Mouse (Mus musculus): ENCODE results near the gene Hmgn2. TPM values are rescaled to one million over a fixed set of nuclear protein-coding genes. Genes with fewer than 3 reads are reported as not detected.

The Hmgn2 gene
- polyA plus RNA-seq, 1 experiment from 2014 or later: 1,750 TPM

- no peak for ATAC-seq
- Histone ChIP-seq H3K9ac (replicated peaks; ENCODE audit: low read depth, low read length) (peak overlapping the region; percentile 51), H3K27me3 (replicated peaks; ENCODE audit: control insufficient read depth, insufficient read depth, low read length) (no peaks in the 10 kb centered on the region), H3K4me2 (ENCODE audit: low read length) (peak overlapping the region; percentile 69), H3K36me3 (ENCODE audit: control insufficient read depth, insufficient read depth) (peaks cover 12% of the 10 kb centered on the region), H3K27ac (ENCODE audit: low read length) (peak overlapping the region; percentile 70), H3K9me3 (ENCODE audit: control insufficient read depth, low read length) (no peaks in the 10 kb centered on the region), H3K4me3 (replicated peaks; ENCODE audit: low read length) (peak overlapping the region; percentile 73), H3K4me1 (replicated peaks; ENCODE audit: control insufficient read depth, insufficient read depth, low read length) (peaks cover 45% of the 10 kb centered on the region)
- 44% methylated on average over 12 of the region's 12 CpGs for WGBS
Measured at GRCm38 (mm10) chr4:133966271-133966940, 2.0 kb downstream of the Hmgn2 start.

DNA sequence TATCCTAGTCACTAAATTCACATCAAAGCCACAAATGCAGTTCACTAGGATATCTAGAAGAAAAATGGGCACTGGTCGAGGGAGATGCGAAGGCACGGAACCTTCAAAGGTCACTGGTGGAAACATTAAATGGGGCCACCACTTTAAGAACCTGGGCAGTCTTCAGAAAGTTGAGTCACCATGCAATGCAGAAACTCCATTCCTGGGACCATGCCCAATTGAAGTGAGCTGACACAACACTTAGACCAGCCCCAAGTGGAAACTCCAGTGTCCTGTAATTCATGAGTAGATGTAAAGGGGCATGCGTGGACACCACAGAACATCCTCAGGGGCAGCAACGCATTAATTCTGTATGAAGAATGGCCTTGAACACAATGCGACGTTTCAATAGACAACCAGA lies 5.9 kb downstream of the Hmgn2 start:
- 84% methylated on average over 7 of the region's 7 CpGs for WGBS
- Histone ChIP-seq H3K27me3 (replicated peaks; ENCODE audit: control insufficient read depth, insufficient read depth, low read length) (no peaks in the 10 kb centered on the region), H3K27ac (ENCODE audit: low read length) (no peak overlapping the region; the same call in 1 of the 2 replicates), H3K9ac (replicated peaks; ENCODE audit: low read depth, low read length) (no peak overlapping the region), H3K4me1 (replicated peaks; ENCODE audit: control insufficient read depth, insufficient read depth, low read length) (peaks cover 15% of the 10 kb centered on the region), H3K9me3 (ENCODE audit: control insufficient read depth, low read length) (no peaks in the 10 kb centered on the region), H3K36me3 (ENCODE audit: control insufficient read depth, insufficient read depth) (peaks cover 12% of the 10 kb centered on the region), H3K4me3 (replicated peaks; ENCODE audit: low read length) (no peak overlapping the region), H3K4me2 (ENCODE audit: low read length) (no peak overlapping the region)
- ATAC-seq: no peak

GRCm38 (mm10) chr4:133958884-133959283 lies 9.6 kb downstream of the Hmgn2 start:
- no peak overlapping the region for H3K4me2 ChIP-seq (ENCODE audit: low read length)
- H3K36me3 ChIP-seq (ENCODE audit: control insufficient read depth, insufficient read depth): peaks cover 4% of the 10 kb centered on the region
- no peaks in the 10 kb centered on the region for H3K27me3 ChIP-seq (replicated peaks; ENCODE audit: control insufficient read depth, insufficient read depth, low read length)
- H3K4me3 ChIP-seq (replicated peaks; ENCODE audit: low read length): no peak overlapping the region
- no peak overlapping the region for H3K27ac ChIP-seq (ENCODE audit: low read length)
- 86% methylated on average over 1 of the region's 1 CpGs for WGBS
- no peak overlapping the region for H3K9ac ChIP-seq (replicated peaks; ENCODE audit: low read depth, low read length)
- H3K4me1 ChIP-seq (replicated peaks; ENCODE audit: control insufficient read depth, insufficient read depth, low read length): no peaks in the 10 kb centered on the region
- no peak for ATAC-seq
- no peaks in the 10 kb centered on the region for H3K9me3 ChIP-seq (ENCODE audit: control insufficient read depth, low read length)

DNA sequence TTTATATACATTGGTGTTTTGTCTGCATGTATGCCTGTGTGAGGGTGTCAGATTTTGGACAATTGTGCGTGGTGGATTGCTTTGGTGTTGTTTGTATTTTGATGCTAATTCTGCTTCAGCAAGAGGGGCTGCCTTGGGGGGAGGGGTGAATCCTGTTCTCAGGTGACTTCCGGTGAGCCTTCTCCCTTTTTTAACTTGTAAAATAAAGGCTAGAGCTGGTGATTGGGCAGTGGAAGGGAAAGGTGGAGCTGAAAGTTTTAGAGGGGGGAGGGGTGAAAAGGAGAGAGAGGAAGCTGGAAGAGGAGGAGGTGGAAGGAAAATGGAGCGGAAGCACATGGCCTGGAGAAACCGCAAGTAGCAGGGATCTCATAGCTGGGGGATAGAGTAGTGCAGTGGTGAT lies 12.1 kb downstream of the Hmgn2 start:
- no peak for ATAC-seq
- no peaks in the 10 kb centered on the region for H3K27me3 ChIP-seq (replicated peaks; ENCODE audit: control insufficient read depth, insufficient read depth, low read length)
- H3K27ac ChIP-seq (ENCODE audit: low read length): no peak overlapping the region
- H3K9me3 ChIP-seq (ENCODE audit: control insufficient read depth, low read length): no peaks in the 10 kb centered on the region
- no peak overlapping the region for H3K4me2 ChIP-seq (ENCODE audit: low read length)
- WGBS: 93% methylated on average over 4 of the region's 4 CpGs
- H3K4me1 ChIP-seq (replicated peaks; ENCODE audit: control insufficient read depth, insufficient read depth, low read length): no peaks in the 10 kb centered on the region
- H3K4me3 ChIP-seq (replicated peaks; ENCODE audit: low read length): no peak overlapping the region
- no peak overlapping the region for H3K9ac ChIP-seq (replicated peaks; ENCODE audit: low read depth, low read length)
- no peaks in the 10 kb centered on the region for H3K36me3 ChIP-seq (ENCODE audit: control insufficient read depth, insufficient read depth)

DNA sequence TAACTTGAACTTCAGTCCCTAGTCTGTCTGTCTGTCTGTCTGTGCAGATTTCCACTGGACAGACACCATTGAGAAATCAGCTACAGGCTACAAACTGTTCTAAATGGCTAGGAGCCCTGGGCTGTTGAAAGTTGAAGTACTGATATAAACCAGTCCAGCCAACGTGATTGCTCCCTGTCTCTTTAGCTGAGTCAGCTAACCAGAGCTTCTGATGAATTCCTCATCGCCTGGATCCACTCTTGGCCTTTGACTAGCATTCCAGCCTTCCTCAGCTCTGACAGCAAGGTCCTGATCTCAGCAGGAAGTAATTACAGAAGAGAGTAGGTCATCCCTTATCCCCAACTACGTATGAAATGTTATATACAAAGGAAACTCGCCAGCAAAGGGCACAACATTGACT lies 21.7 kb downstream of the Hmgn2 start:
- peaks cover 3% of the 10 kb centered on the region; the same call in 1 of the 2 replicates for H3K9me3 ChIP-seq (ENCODE audit: control insufficient read depth, low read length)
- no peaks in the 10 kb centered on the region for H3K27me3 ChIP-seq (replicated peaks; ENCODE audit: control insufficient read depth, insufficient read depth, low read length)
- no peaks in the 10 kb centered on the region for H3K4me1 ChIP-seq (replicated peaks; ENCODE audit: control insufficient read depth, insufficient read depth, low read length)
- no peak overlapping the region for H3K9ac ChIP-seq (replicated peaks; ENCODE audit: low read depth, low read length)
- no peak overlapping the region for H3K4me2 ChIP-seq (ENCODE audit: low read length)
- no peaks in the 10 kb centered on the region for H3K36me3 ChIP-seq (ENCODE audit: control insufficient read depth, insufficient read depth)
- H3K4me3 ChIP-seq (replicated peaks; ENCODE audit: low read length): no peak overlapping the region
- no peak for ATAC-seq
- no peak overlapping the region for H3K27ac ChIP-seq (ENCODE audit: low read length)
- 67% methylated on average over 4 of the region's 4 CpGs for WGBS

DNA sequence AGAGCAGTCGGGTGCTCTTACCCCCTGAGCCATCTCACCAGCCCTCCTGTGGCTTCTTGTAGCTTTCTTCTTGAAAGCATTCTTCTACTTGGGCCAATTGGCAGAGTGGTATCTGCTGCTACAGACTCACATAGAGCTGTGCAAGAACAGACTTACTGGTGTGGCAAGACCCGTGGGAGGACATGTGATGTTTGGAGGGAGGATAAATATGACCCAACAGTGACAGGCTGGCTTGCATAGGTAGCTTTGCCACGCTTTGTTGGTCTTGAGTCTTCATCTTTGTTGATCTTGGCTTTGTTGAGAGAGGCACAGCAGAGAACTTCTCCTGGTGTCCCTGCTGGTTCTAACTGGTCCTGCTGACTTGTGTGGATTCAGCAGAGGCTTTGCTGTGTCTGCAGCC lies 24.7 kb downstream of the Hmgn2 start:
- Histone ChIP-seq H3K4me1 (replicated peaks; ENCODE audit: control insufficient read depth, insufficient read depth, low read length) (no peaks in the 10 kb centered on the region), H3K4me2 (ENCODE audit: low read length) (no peak overlapping the region), H3K9me3 (ENCODE audit: control insufficient read depth, low read length) (peaks cover 3% of the 10 kb centered on the region; the same call in 1 of the 2 replicates), H3K4me3 (replicated peaks; ENCODE audit: low read length) (no peak overlapping the region), H3K27me3 (replicated peaks; ENCODE audit: control insufficient read depth, insufficient read depth, low read length) (no peaks in the 10 kb centered on the region), H3K27ac (ENCODE audit: low read length) (no peak overlapping the region), H3K9ac (replicated peaks; ENCODE audit: low read depth, low read length) (no peak overlapping the region), H3K36me3 (ENCODE audit: control insufficient read depth, insufficient read depth) (no peaks in the 10 kb centered on the region)
- WGBS: 84% methylated on average over 3 of the region's 3 CpGs
- no peak for ATAC-seq

DNA sequence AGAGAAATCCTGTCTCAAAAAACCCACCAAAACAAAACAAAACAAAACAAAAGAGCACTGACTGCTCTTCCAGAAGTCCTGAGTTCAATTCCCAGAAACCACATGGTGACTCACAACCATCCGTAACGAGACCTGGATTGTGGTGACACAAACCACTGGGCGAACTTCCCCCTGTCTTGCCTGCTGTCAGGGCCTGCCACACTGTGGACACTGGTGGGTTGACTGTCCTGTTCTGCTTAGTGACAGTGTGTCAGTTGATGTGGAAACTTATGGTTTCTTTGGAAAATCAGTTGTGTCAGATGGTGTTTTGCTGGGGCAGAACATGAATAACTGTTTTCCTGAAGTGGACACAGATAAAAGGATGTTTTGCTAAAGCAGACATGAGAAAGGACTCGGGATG lies 25.8 kb downstream of the Hmgn2 start:
- WGBS: 86% methylated on average over 4 of the region's 4 CpGs
- Histone ChIP-seq H3K9me3 (ENCODE audit: control insufficient read depth, low read length) (peaks cover 3% of the 10 kb centered on the region; the same call in 1 of the 2 replicates), H3K36me3 (ENCODE audit: control insufficient read depth, insufficient read depth) (no peaks in the 10 kb centered on the region), H3K4me2 (ENCODE audit: low read length) (no peak overlapping the region), H3K4me1 (replicated peaks; ENCODE audit: control insufficient read depth, insufficient read depth, low read length) (no peaks in the 10 kb centered on the region), H3K4me3 (replicated peaks; ENCODE audit: low read length) (no peak overlapping the region), H3K27me3 (replicated peaks; ENCODE audit: control insufficient read depth, insufficient read depth, low read length) (no peaks in the 10 kb centered on the region), H3K27ac (ENCODE audit: low read length) (no peak overlapping the region), H3K9ac (replicated peaks; ENCODE audit: low read depth, low read length) (no peak overlapping the region)
- ATAC-seq: no peak

DNA sequence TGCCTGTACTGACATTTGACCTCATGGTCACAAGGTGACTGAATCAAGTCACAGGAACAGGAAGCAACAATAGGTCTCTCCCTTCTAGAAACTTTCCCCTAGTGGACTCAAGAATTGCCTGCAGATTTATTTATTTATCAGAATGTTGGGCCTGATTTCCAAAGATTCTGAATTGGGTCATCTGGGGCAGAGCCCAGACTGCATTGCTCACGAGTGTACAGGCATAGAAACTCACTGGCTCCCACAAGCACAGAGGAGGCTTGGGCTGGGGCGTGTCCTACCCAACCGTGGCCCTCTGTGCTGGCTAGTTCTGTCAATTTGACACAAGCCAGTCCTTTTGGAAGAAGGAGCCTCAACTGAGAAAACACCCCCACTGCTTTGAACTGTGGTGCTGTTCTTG lies 26.9 kb downstream of the Hmgn2 start:
- H3K36me3 ChIP-seq (ENCODE audit: control insufficient read depth, insufficient read depth): no peaks in the 10 kb centered on the region
- no peak overlapping the region for H3K4me3 ChIP-seq (replicated peaks; ENCODE audit: low read length)
- no peaks in the 10 kb centered on the region for H3K27me3 ChIP-seq (replicated peaks; ENCODE audit: control insufficient read depth, insufficient read depth, low read length)
- no peak overlapping the region for H3K9ac ChIP-seq (replicated peaks; ENCODE audit: low read depth, low read length)
- peaks cover 3% of the 10 kb centered on the region; the same call in 1 of the 2 replicates for H3K9me3 ChIP-seq (ENCODE audit: control insufficient read depth, low read length)
- ATAC-seq: no peak
- 57% methylated on average over 3 of the region's 3 CpGs for whole genome bisulfite sequencing
- no peak overlapping the region for H3K27ac ChIP-seq (ENCODE audit: low read length)
- H3K4me1 ChIP-seq (replicated peaks; ENCODE audit: control insufficient read depth, insufficient read depth, low read length): no peaks in the 10 kb centered on the region
- no peak overlapping the region for H3K4me2 ChIP-seq (ENCODE audit: low read length)

GRCm38 (mm10) chr4:133940386-133941260 lies 27.8 kb downstream of the Hmgn2 start:
- Histone ChIP-seq H3K4me3 (replicated peaks; ENCODE audit: low read length) (no peak overlapping the region), H3K27ac (ENCODE audit: low read length) (no peak overlapping the region), H3K4me1 (replicated peaks; ENCODE audit: control insufficient read depth, insufficient read depth, low read length) (no peaks in the 10 kb centered on the region), H3K27me3 (replicated peaks; ENCODE audit: control insufficient read depth, insufficient read depth, low read length) (no peaks in the 10 kb centered on the region), H3K9me3 (ENCODE audit: control insufficient read depth, low read length) (no peaks in the 10 kb centered on the region), H3K4me2 (ENCODE audit: low read length) (no peak overlapping the region), H3K36me3 (ENCODE audit: control insufficient read depth, insufficient read depth) (no peaks in the 10 kb centered on the region), H3K9ac (replicated peaks; ENCODE audit: low read depth, low read length) (no peak overlapping the region)
- no peak for ATAC-seq
- WGBS: 88% methylated on average over 13 of the region's 13 CpGs
